Mouse (Mus musculus) cerebellum, postnatal 14 days (tissue): ENCODE measurements around the gene Gm3187.
"Not testable (repeated sequence)": the region's sequence is repeated elsewhere in the genome, so short reads cannot be mapped to it uniquely, and the experiment has no call there.

ENCODE experiments used
- DNase-seq, 2 experiments: peaks; one replicate each; pipeline ENCODE4 v3.0.0; 2021; ENCODE audit warnings: mixed read lengths in 2 of 2

The Gm3187 gene

GRCm38 (mm10) chr14:5483907-5484306 is at the start of gene Gm3187:
Gm3187 (plus strand) TSS chr14:5484207.
- not testable (repeated sequence) for DNase-seq

GRCm38 (mm10) chr14:5455367-5455766 is 28.6 kb upstream of the Gm3187 start, which contains the start of gene Gm3194:
Gm3194 (minus strand) TSS chr14:5455467.
- DNase-seq, result not testable (repeated sequence)

GRCm38 (mm10) chr14:5460469-5460868 is 23.5 kb upstream of the Gm3187 start:
- DNase-seq, result not testable (repeated sequence)

GRCm38 (mm10) chr14:5477730-5478129 is 6.3 kb upstream of the Gm3187 start, which contains the start of gene Gm8246:
Gm8246 (minus strand) TSS chr14:5477830.
- DNase-seq, result not testable (repeated sequence)

GRCm38 (mm10) chr14:5501374-5501773 is 17.4 kb downstream of the Gm3187 start, which contains the start of gene Gm3488:
Gm3488 (plus strand) TSS chr14:5501674.
- not testable (repeated sequence) for DNase-seq

- DNase-seq, result not testable (repeated sequence)
Measured at GRCm38 (mm10) chr14:5538196-5538595, 54.2 kb downstream of the Gm3187 start, which contains the start of gene Gm3532. Gm3532 (plus strand) TSS chr14:5538496.
